Mouse (Mus musculus) small intestine, adult 2 months (tissue): ENCODE data around the gene Scd4. TPM values are rescaled to one million over a fixed set of nuclear protein-coding genes. Genes with fewer than 3 reads are reported as not detected.

Experiments
- H3K27ac ChIP-seq: fragments of 200-500 bp; 2 replicates; pipeline ENCODE4 v1.5.1; 2012; ENCODE audit warnings: low read depth, low read length, control low read depth, inconsistent platforms; ENCODE audit not compliant: insufficient read depth
- H3K27me3 ChIP-seq: fragments of 200-500 bp; 2 replicates; pipeline ENCODE4 v1.6.1; 2012; ENCODE audit warnings: mild to moderate bottlenecking, moderate library complexity, low read length, inconsistent platforms; ENCODE audit not compliant: control insufficient read depth, insufficient read depth
- H3K36me3 ChIP-seq: fragments of 200-500 bp; 2 replicates; pipeline ENCODE4 v1.6.1; 2012; ENCODE audit warnings: mild to moderate bottlenecking, low read length, control low read depth, inconsistent platforms; ENCODE audit not compliant: control insufficient read depth, insufficient read depth
- H3K4me1 ChIP-seq: fragments of 200-500 bp; 2 replicates; pipeline ENCODE4 v1.6.1; 2012; ENCODE audit warnings: low read length, inconsistent platforms, mixed read lengths; ENCODE audit not compliant: control insufficient read depth, insufficient read depth, insufficient read length
- H3K4me3 ChIP-seq: fragments of 200-500 bp; 2 replicates; pipeline ENCODE4 v1.5.1; 2012; ENCODE audit warnings: low read depth, mild to moderate bottlenecking, control low read depth, inconsistent platforms, low read length, moderate library complexity
- CTCF ChIP-seq: fragments of 200-500 bp; IDR thresholded peaks from 2 replicates; pipeline ENCODE4 v1.5.1; 2012; ENCODE audit warnings: low read depth, mild to moderate bottlenecking, control low read depth, inconsistent platforms, low read length, moderate library complexity, mixed read lengths; ENCODE audit not compliant: insufficient replicate concordance, insufficient read length; ENCODE audit errors: extremely low read depth
- POLR2A ChIP-seq: fragments of 200-500 bp; IDR thresholded peaks from 2 replicates; pipeline ENCODE4 v1.6.1; 2012; ENCODE audit warnings: low read depth, mild to moderate bottlenecking, control low read depth, inconsistent platforms, low read length, moderate library complexity
- WGBS: fragments of 180-500 bp; shearing (Covaris S2); methylation state at CpG from one replicate; pipeline ENCODE4 v1.1.7; 2018; 5-methylcytosine and 5-hydroxymethylcytosine counted together
- polyA plus RNA-seq: library from polyadenylated mRNA; depleted of rRNA; stranded (reverse); fragments of >200 nt; gene quantifications from 2 replicates; pipeline ENCODE4 v1.2.3, GENCODE M21; 2012

Scd4 gene
- polyA plus RNA-seq, 1 experiment, result 0.22 TPM

DNA sequence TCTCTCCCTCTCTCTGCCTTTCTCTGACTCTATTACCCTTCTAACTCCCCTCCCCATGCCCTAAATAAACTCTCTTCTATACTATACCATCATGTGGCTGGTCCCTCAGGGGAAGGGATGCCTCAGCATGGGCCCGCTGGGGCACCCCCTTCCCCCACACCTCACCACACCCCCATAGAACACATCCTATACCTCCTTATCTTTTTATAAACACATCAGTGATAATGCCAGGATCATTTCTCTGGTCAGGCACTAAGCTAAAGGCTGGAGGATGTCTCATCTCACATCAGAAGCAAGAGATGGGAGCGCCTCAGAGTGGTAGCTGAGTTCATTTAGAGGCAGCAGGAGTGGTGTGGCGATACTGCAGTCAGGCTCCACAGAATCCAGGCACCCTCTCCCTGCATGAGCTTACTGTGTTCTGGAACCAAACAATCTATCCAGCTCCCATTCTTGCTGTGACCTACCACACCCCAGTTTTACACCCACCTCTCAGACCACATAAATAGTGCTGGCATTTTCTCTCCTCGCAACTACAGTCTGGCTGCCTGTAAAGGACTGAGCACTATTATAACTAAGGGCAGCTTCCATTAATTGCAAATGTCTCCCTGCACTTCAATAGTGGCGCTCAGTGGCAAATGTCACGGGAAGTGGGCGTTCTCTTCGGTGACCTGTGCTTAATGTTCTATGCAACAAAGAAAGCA, 21.4 kb upstream of the Scd4 start:
- Histone ChIP-seq H3K4me1 (peaks cover 2% of the 10 kb centered on the region; the same call in 1 of the 2 replicates), H3K4me3 (no peak overlapping the region), H3K27me3 (no peaks in the 10 kb centered on the region), H3K27ac (no peak overlapping the region), H3K36me3 (no peaks in the 10 kb centered on the region)
- 86% methylated on average over 8 of the region's 8 CpGs for WGBS
- no peak for TF ChIP-seq POLR2A
- no peak for TF ChIP-seq CTCF

DNA sequence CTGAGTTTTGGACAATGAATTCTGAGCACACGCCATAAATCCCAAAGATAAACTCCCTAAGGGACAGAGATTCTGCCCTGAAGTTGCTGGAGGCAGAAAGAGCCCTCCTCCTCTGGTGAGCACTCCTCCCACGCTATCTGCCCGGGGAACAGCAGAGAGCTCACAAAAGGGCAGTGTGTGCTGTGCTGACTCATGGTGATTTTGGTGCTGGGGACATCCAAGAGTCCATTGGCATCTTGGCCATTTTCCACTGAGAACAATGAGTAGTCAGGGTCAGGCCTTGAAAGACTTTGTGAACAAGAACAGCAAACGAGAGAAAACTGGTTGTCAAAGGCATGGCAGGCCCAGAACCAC, 20.9 kb upstream of the Scd4 start:
- Histone ChIP-seq H3K4me1 (peaks cover 2% of the 10 kb centered on the region; the same call in 1 of the 2 replicates), H3K27me3 (no peaks in the 10 kb centered on the region), H3K27ac (no peak overlapping the region), H3K4me3 (no peak overlapping the region), H3K36me3 (no peaks in the 10 kb centered on the region)
- TF ChIP-seq CTCF (no peak), POLR2A (no peak)
- 52% methylated on average over 4 of the region's 4 CpGs for WGBS

DNA sequence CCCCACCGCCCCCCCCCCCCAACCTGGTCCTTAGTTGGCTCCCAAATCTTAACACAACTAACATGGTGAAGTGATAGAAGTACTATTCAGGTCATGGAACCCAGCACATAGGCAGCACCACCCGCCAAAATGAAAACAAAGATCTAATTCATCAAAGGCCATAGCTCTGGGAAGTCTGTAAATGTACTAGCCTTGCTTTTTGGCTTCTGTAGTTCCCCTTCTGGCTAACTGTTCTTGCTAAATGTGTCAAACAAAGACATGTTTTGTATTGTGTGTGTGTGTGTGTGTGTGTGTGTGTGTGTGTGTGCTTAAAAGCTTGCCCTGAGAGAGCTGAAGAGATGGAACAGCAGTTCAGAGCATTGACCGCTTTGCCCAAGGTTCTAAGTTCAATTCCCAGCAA, 19.8 kb upstream of the Scd4 start:
- peaks cover 2% of the 10 kb centered on the region; the same call in 1 of the 2 replicates for H3K4me1 ChIP-seq
- TF ChIP-seq POLR2A (no peak), CTCF (no peak)
- no peak overlapping the region for H3K27ac ChIP-seq
- H3K27me3 ChIP-seq, result no peaks in the 10 kb centered on the region
- H3K4me3 ChIP-seq, result no peak overlapping the region
- WGBS, result 84% methylated on average over 3 of the region's 3 CpGs
- H3K36me3 ChIP-seq, result no peaks in the 10 kb centered on the region

DNA sequence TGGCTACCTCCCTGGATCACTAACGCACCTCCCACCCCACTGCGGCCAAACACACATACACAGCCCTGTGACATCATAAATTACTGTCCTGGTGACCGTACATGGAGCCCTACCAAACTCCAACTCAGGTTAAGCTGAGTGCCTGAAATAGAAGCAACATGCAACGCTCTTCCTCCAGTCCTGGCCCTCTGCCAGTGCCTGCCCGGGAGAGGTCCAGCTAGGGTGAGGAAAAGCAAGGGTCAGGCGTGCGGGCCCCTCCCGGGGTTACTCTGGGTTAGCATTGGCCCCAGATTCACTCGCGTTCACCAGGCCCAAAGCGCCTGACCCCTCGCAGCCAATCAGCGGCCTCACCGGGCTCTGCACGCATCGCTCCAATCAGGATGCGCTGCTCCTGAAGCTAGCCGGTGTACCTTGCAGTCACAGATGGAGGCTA, 18.5 kb upstream of the Scd4 start:
- H3K36me3 ChIP-seq, result no peaks in the 10 kb centered on the region
- H3K27me3 ChIP-seq, result no peaks in the 10 kb centered on the region
- H3K4me1 ChIP-seq, result peaks cover 2% of the 10 kb centered on the region; the same call in 1 of the 2 replicates
- WGBS, result 3% methylated on average over 18 of the region's 18 CpGs
- TF ChIP-seq POLR2A (no peak), CTCF (no peak)
- H3K27ac ChIP-seq, result peak overlapping the region; percentile 34; the same call in 1 of the 2 replicates
- H3K4me3 ChIP-seq, result peak overlapping the region; percentile 62

DNA sequence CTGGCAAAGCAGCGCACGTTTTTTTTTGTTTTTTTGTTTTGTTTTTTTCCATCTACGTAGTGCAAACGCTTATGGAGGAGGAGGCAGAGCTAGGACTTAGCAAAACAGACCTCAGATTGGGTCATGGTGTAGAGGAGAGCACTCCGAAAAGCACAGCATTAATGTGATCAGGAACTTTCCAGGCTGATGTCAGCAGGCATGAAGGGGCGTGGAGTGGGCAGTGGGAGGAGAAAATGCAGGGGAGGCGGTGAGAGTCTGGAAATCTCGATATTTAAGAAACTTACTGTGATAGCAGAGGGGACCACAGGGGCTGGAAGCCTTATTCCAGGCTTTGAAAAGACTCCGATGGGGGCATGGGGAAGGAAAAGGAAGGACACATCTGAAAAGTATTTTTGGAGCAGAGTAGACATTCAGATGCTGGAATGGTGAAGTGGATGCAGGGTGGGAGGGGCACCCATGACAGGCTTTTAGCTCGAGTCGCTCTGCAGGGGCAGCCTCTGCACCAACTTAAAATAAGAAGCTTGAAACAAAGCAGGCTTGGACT, 17.9 kb upstream of the Scd4 start:
- no peaks in the 10 kb centered on the region for H3K27me3 ChIP-seq
- TF ChIP-seq CTCF, result no peak
- no peak for TF ChIP-seq POLR2A
- peak overlapping the region; percentile 62 for H3K4me3 ChIP-seq
- WGBS, result 5% methylated on average over 11 of the region's 11 CpGs
- no peaks in the 10 kb centered on the region for H3K36me3 ChIP-seq
- H3K4me1 ChIP-seq, result peaks cover 2% of the 10 kb centered on the region; the same call in 1 of the 2 replicates
- H3K27ac ChIP-seq, result peak overlapping the region; percentile 38

DNA sequence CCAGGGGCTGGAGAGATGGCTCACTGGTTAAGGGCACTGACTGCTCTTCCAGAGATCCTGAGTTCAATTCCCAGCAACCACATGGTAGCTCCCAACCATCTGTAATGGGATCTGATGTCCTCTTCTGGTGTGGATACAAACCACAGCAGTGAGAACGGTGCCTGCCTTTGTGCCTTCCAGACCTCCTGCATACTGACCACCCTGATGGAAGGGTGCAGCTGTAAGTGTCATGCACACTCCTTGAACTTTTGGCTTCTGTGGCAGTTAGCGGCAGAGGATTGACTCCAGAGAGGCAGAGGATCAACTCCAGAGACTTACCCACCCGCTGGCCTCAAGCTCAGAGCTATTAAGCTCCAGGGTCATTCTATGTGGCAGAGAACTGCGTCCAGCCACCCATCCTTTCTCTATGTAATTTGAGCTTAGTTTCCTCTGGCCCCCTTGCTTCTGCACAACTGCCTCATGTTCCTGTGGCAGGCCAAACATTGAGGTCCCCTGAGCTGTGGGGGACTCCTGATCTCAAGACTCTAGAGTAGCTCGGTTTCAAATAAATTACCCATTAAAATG, 16.1 kb upstream of the Scd4 start:
- TF ChIP-seq CTCF, result no peak
- TF ChIP-seq POLR2A, result no peak
- H3K4me3 ChIP-seq, result no peak overlapping the region
- no peak overlapping the region for H3K27ac ChIP-seq
- peaks cover 2% of the 10 kb centered on the region; the same call in 1 of the 2 replicates for H3K4me1 ChIP-seq
- 87% methylated on average over 5 of the region's 5 CpGs for WGBS
- H3K27me3 ChIP-seq, result no peaks in the 10 kb centered on the region
- H3K36me3 ChIP-seq, result no peaks in the 10 kb centered on the region

DNA sequence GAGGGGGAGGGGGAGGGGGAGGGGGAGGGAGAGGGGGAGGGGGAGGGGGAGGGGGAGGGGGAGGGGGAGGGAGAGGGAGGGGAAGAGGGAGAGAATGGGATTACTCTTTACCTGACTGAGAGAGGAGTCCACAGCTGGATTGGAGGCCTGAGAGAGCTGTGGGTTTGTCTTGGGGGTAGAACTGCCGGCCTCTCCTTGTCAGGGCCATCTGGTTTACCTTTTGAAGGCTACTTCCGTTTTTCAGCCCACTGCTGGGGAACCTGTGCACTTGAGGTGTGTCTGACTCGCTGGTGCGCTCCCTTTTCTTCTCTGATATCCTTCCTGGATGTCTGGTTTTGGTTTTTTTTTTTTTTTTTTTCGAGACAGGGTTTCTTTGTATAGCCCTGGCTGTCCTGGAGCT, 15.5 kb upstream of the Scd4 start:
- TF ChIP-seq CTCF (no peak), POLR2A (no peak)
- H3K4me1 ChIP-seq, result peaks cover 2% of the 10 kb centered on the region; the same call in 1 of the 2 replicates
- WGBS, result 71% methylated on average over 5 of the region's 5 CpGs
- no peak overlapping the region for H3K27ac ChIP-seq
- H3K36me3 ChIP-seq, result no peaks in the 10 kb centered on the region
- H3K27me3 ChIP-seq, result no peaks in the 10 kb centered on the region
- H3K4me3 ChIP-seq, result no peak overlapping the region
